Mouse (Mus musculus): ENCODE measurements around the gene Sbno2. TPM values are rescaled to one million over a fixed set of nuclear protein-coding genes. Genes with fewer than 3 reads are reported as not detected.

Sbno2 gene
- polyA plus RNA-seq, 1 experiment from 2014 or later = 17.2 TPM

DNA sequence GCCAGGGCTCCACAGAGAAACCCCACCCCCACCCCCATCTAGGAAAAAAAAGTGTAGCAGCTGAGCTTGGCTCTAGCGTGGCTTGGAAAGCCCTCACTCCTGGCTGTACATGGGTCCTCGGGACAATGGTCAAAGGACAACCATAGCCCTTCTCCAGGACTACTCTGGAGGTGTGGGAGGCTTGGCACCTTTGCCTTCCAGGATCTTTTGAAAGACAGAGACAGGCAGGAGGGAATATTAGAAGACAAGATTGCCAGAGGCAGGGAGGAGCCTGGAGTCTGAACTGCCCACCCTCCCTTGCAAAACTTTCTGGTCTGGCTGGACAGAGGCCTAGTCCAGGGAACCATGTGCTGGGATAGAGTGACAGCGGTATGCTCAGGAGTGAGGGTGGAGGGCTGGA lies 10.7 kb downstream of the Sbno2 start:
- H3K27me3 ChIP-seq (ENCODE audit: control insufficient read depth, insufficient read depth, low read length) = no peaks in the 10 kb centered on the region
- H3K9me3 ChIP-seq (replicated peaks; ENCODE audit: control insufficient read depth, low read length) = no peaks in the 10 kb centered on the region
- ATAC-seq (ENCODE audit: insufficient read depth, low FRiP score) = no peak
- WGBS = 73% methylated on average over 3 of the region's 3 CpGs
- no peak overlapping the region for H3K4me2 ChIP-seq (ENCODE audit: low read depth, low read length)
- H3K4me1 ChIP-seq (ENCODE audit: control insufficient read depth, insufficient read depth, low read length) = peaks cover 30% of the 10 kb centered on the region
- H3K36me3 ChIP-seq (ENCODE audit: control insufficient read depth, insufficient read depth, low read length) = no peaks in the 10 kb centered on the region
- no peak overlapping the region for H3K9ac ChIP-seq (ENCODE audit: low read length)
- no peak overlapping the region for H3K4me3 ChIP-seq (replicated peaks; ENCODE audit: low read length)
- H3K27ac ChIP-seq (ENCODE audit: low read length) = no peak overlapping the region

- no peak overlapping the region for H3K4me3 ChIP-seq (replicated peaks; ENCODE audit: low read length)
- H3K27ac ChIP-seq (ENCODE audit: low read length) = no peak overlapping the region
- no peak overlapping the region for H3K9ac ChIP-seq (ENCODE audit: low read length)
- no peaks in the 10 kb centered on the region for H3K36me3 ChIP-seq (ENCODE audit: control insufficient read depth, insufficient read depth, low read length)
- H3K4me2 ChIP-seq (ENCODE audit: low read depth, low read length) = no peak overlapping the region
- WGBS = 87% methylated on average over 6 of the region's 6 CpGs
- no peaks in the 10 kb centered on the region for H3K27me3 ChIP-seq (ENCODE audit: control insufficient read depth, insufficient read depth, low read length)
- H3K9me3 ChIP-seq (replicated peaks; ENCODE audit: control insufficient read depth, low read length) = no peaks in the 10 kb centered on the region
- peaks cover 30% of the 10 kb centered on the region for H3K4me1 ChIP-seq (ENCODE audit: control insufficient read depth, insufficient read depth, low read length)
- ATAC-seq (ENCODE audit: insufficient read depth, low FRiP score) = no peak
Observed at GRCm38 (mm10) chr10:80094085-80094484, 11.3 kb downstream of the Sbno2 start.

GRCm38 (mm10) chr10:80092690-80093089 lies 12.7 kb downstream of the Sbno2 start:
- Histone ChIP-seq H3K9me3 (replicated peaks; ENCODE audit: control insufficient read depth, low read length) (no peaks in the 10 kb centered on the region), H3K27me3 (ENCODE audit: control insufficient read depth, insufficient read depth, low read length) (no peaks in the 10 kb centered on the region), H3K4me1 (ENCODE audit: control insufficient read depth, insufficient read depth, low read length) (peaks cover 23% of the 10 kb centered on the region), H3K36me3 (ENCODE audit: control insufficient read depth, insufficient read depth, low read length) (no peaks in the 10 kb centered on the region), H3K27ac (ENCODE audit: low read length) (no peak overlapping the region), H3K4me2 (ENCODE audit: low read depth, low read length) (no peak overlapping the region), H3K4me3 (replicated peaks; ENCODE audit: low read length) (no peak overlapping the region), H3K9ac (ENCODE audit: low read length) (no peak overlapping the region)
- WGBS = 73% methylated on average over 5 of the region's 5 CpGs
- ATAC-seq (ENCODE audit: insufficient read depth, low FRiP score) = no peak

DNA sequence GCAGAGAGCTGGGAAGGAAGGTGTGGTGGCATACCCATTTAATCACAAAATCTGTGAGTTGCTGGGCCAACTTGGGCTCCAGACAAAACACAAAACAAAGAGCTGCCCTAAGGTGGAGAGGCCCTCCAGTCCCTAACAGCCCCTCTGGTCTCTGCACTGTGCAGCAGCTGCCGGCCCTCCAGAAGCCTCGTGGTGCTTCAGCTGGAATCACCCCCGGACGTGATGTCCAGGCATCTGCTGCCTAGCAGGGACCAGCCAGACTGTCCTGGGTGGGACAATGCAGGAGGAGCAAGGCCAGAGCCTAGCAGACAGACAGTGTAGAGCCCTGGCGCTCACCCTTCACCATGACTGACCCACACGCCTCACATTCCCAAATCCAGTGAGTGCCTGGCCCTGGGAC lies 13.8 kb downstream of the Sbno2 start:
- Histone ChIP-seq H3K9ac (ENCODE audit: low read length) (no peak overlapping the region), H3K36me3 (ENCODE audit: control insufficient read depth, insufficient read depth, low read length) (no peaks in the 10 kb centered on the region), H3K4me1 (ENCODE audit: control insufficient read depth, insufficient read depth, low read length) (peaks cover 16% of the 10 kb centered on the region; the same call in 1 of the 2 replicates), H3K4me2 (ENCODE audit: low read depth, low read length) (no peak overlapping the region), H3K4me3 (replicated peaks; ENCODE audit: low read length) (no peak overlapping the region), H3K27ac (ENCODE audit: low read length) (peak overlapping the region; percentile 15), H3K9me3 (replicated peaks; ENCODE audit: control insufficient read depth, low read length) (no peaks in the 10 kb centered on the region), H3K27me3 (ENCODE audit: control insufficient read depth, insufficient read depth, low read length) (no peaks in the 10 kb centered on the region)
- 92% methylated on average over 6 of the region's 6 CpGs for WGBS
- ATAC-seq (ENCODE audit: insufficient read depth, low FRiP score) = no peak

GRCm38 (mm10) chr10:80089146-80089545 lies 16.2 kb downstream of the Sbno2 start:
- H3K4me2 ChIP-seq (ENCODE audit: low read depth, low read length) = no peak overlapping the region
- H3K27ac ChIP-seq (ENCODE audit: low read length) = no peak overlapping the region
- no peak for ATAC-seq (ENCODE audit: insufficient read depth, low FRiP score)
- H3K36me3 ChIP-seq (ENCODE audit: control insufficient read depth, insufficient read depth, low read length) = no peaks in the 10 kb centered on the region
- peaks cover 11% of the 10 kb centered on the region for H3K4me1 ChIP-seq (ENCODE audit: control insufficient read depth, insufficient read depth, low read length)
- H3K27me3 ChIP-seq (ENCODE audit: control insufficient read depth, insufficient read depth, low read length) = no peaks in the 10 kb centered on the region
- 47% methylated on average over 4 of the region's 4 CpGs for WGBS
- H3K9ac ChIP-seq (ENCODE audit: low read length) = no peak overlapping the region
- no peak overlapping the region for H3K4me3 ChIP-seq (replicated peaks; ENCODE audit: low read length)
- no peaks in the 10 kb centered on the region for H3K9me3 ChIP-seq (replicated peaks; ENCODE audit: control insufficient read depth, low read length)

GRCm38 (mm10) chr10:80087483-80087882 lies 17.9 kb downstream of the Sbno2 start:
- ATAC-seq (ENCODE audit: insufficient read depth, low FRiP score) = no peak
- H3K27me3 ChIP-seq (ENCODE audit: control insufficient read depth, insufficient read depth, low read length) = no peaks in the 10 kb centered on the region
- no peak overlapping the region for H3K4me3 ChIP-seq (replicated peaks; ENCODE audit: low read length)
- H3K9me3 ChIP-seq (replicated peaks; ENCODE audit: control insufficient read depth, low read length) = no peaks in the 10 kb centered on the region
- no peaks in the 10 kb centered on the region for H3K36me3 ChIP-seq (ENCODE audit: control insufficient read depth, insufficient read depth, low read length)
- H3K4me1 ChIP-seq (ENCODE audit: control insufficient read depth, insufficient read depth, low read length) = peaks cover 6% of the 10 kb centered on the region; the same call in 1 of the 2 replicates
- no peak overlapping the region for H3K9ac ChIP-seq (ENCODE audit: low read length)
- no peak overlapping the region for H3K27ac ChIP-seq (ENCODE audit: low read length)
- 86% methylated on average over 8 of the region's 8 CpGs for WGBS
- H3K4me2 ChIP-seq (ENCODE audit: low read depth, low read length) = no peak overlapping the region

GRCm38 (mm10) chr10:80086847-80087246 lies 18.5 kb downstream of the Sbno2 start:
- Histone ChIP-seq H3K4me1 (ENCODE audit: control insufficient read depth, insufficient read depth, low read length) (peaks cover 6% of the 10 kb centered on the region; the same call in 1 of the 2 replicates), H3K4me3 (replicated peaks; ENCODE audit: low read length) (no peak overlapping the region), H3K4me2 (ENCODE audit: low read depth, low read length) (no peak overlapping the region), H3K36me3 (ENCODE audit: control insufficient read depth, insufficient read depth, low read length) (peaks cover 4% of the 10 kb centered on the region), H3K27me3 (ENCODE audit: control insufficient read depth, insufficient read depth, low read length) (no peaks in the 10 kb centered on the region), H3K9me3 (replicated peaks; ENCODE audit: control insufficient read depth, low read length) (no peaks in the 10 kb centered on the region), H3K9ac (ENCODE audit: low read length) (peak overlapping the region; percentile 13), H3K27ac (ENCODE audit: low read length) (no peak overlapping the region)
- WGBS = 53% methylated on average over 3 of the region's 3 CpGs
- ATAC-seq (ENCODE audit: insufficient read depth, low FRiP score) = no peak

DNA sequence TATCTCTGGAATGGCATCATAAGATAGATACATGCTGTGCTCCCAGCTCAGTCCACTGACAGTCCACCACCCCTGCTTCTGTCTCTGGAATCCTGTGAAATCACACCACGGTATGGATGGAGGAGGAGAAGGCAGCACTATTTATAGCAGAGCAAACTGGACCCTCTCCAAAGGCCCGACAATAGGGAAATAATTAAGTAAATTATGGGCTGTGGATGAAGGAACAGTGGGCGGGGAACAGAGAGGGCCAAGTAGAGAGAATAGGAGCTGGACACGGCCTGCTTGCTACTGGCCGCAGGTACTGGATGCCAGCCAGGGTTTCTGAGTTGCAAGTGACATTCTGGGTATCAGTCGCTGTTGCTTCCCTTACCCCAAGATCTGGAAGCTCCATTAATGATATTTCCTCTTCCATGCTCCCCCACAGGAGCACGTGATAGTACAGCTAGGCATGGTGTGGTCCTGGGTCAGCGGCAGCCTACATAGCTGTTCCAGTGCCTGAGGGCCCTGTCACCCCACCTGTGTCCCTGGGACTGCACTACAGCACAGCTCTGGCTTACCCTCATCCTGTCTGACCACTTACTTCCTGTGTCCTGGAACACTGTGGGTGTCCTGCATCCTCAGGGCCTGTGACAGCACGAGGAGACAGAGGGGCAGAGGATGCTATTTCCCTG lies 20.4 kb downstream of the Sbno2 start:
- H3K27ac ChIP-seq (ENCODE audit: low read length) = peak overlapping the region; percentile 50
- H3K9ac ChIP-seq (ENCODE audit: low read length) = peak overlapping the region; percentile 36; the same call in 1 of the 2 replicates
- H3K4me1 ChIP-seq (ENCODE audit: control insufficient read depth, insufficient read depth, low read length) = peaks cover 11% of the 10 kb centered on the region
- no peaks in the 10 kb centered on the region for H3K27me3 ChIP-seq (ENCODE audit: control insufficient read depth, insufficient read depth, low read length)
- H3K9me3 ChIP-seq (replicated peaks; ENCODE audit: control insufficient read depth, low read length) = no peaks in the 10 kb centered on the region
- WGBS = 59% methylated on average over 9 of the region's 9 CpGs
- H3K36me3 ChIP-seq (ENCODE audit: control insufficient read depth, insufficient read depth, low read length) = peaks cover 8% of the 10 kb centered on the region
- peak; percentile 39; the same call in 1 of the 2 replicates for ATAC-seq (ENCODE audit: insufficient read depth, low FRiP score)
- H3K4me2 ChIP-seq (ENCODE audit: low read depth, low read length) = no peak overlapping the region
- H3K4me3 ChIP-seq (replicated peaks; ENCODE audit: low read length) = no peak overlapping the region

DNA sequence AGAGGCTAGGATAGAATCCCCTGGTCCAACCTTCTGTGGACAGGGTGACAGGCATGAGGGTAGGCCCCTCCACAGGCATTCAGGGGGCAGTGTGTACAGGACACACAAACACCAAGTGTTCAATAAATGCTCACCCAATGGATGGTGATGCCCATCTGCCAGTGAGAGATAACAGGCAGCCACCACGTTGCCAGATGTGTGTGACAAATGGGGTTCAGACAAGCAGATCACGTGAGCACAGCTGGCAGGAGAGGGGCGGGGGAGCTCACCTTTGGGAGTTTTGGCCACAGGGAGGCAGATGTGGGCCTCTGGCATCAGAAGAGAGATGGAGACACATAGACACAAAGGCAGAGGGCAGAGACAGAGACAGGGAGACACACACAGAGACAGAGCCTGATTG lies 24.3 kb downstream of the Sbno2 start:
- Histone ChIP-seq H3K4me2 (ENCODE audit: low read depth, low read length) (no peak overlapping the region), H3K27me3 (ENCODE audit: control insufficient read depth, insufficient read depth, low read length) (no peaks in the 10 kb centered on the region), H3K9ac (ENCODE audit: low read length) (no peak overlapping the region), H3K9me3 (replicated peaks; ENCODE audit: control insufficient read depth, low read length) (no peaks in the 10 kb centered on the region), H3K4me3 (replicated peaks; ENCODE audit: low read length) (no peak overlapping the region), H3K36me3 (ENCODE audit: control insufficient read depth, insufficient read depth, low read length) (peaks cover 8% of the 10 kb centered on the region), H3K4me1 (ENCODE audit: control insufficient read depth, insufficient read depth, low read length) (peaks cover 11% of the 10 kb centered on the region), H3K27ac (ENCODE audit: low read length) (no peak overlapping the region)
- WGBS = 61% methylated on average over 3 of the region's 3 CpGs
- ATAC-seq (ENCODE audit: insufficient read depth, low FRiP score) = no peak
